Mouse (Mus musculus) liver, embryonic 14.5 days (tissue): Measurements from ENCODE around the gene Arid1a.

ENCODE experiments used
- CTCF ChIP-seq: IDR thresholded peaks from 2 replicates; pipeline ENCODE4 v1.5.1; 2016; ENCODE audit warnings: antibody characterized with exemption, low read depth, control low read depth
- EP300 ChIP-seq: IDR thresholded peaks from 2 replicates; pipeline ENCODE4 v1.6.1; 2016; ENCODE audit warnings: antibody characterized with exemption, low read depth

GRCm38 (mm10) chr4:133645680-133646079 is 110.9 kb downstream of the Arid1a start:
- TF ChIP-seq EP300, result no peak
- TF ChIP-seq CTCF, result no peak
